Mouse (Mus musculus): ENCODE results near the gene Dnaaf5.

The Dnaaf5 gene

GRCm38 (mm10) chr5:139198779-139199178 lies 48.8 kb downstream of the Dnaaf5 start:
- DNase-seq (ENCODE audit: low spot score), result no peak

GRCm38 (mm10) chr5:139199636-139199994 lies 49.6 kb downstream of the Dnaaf5 start:
- DNase-seq (ENCODE audit: low spot score), result no peak

DNA sequence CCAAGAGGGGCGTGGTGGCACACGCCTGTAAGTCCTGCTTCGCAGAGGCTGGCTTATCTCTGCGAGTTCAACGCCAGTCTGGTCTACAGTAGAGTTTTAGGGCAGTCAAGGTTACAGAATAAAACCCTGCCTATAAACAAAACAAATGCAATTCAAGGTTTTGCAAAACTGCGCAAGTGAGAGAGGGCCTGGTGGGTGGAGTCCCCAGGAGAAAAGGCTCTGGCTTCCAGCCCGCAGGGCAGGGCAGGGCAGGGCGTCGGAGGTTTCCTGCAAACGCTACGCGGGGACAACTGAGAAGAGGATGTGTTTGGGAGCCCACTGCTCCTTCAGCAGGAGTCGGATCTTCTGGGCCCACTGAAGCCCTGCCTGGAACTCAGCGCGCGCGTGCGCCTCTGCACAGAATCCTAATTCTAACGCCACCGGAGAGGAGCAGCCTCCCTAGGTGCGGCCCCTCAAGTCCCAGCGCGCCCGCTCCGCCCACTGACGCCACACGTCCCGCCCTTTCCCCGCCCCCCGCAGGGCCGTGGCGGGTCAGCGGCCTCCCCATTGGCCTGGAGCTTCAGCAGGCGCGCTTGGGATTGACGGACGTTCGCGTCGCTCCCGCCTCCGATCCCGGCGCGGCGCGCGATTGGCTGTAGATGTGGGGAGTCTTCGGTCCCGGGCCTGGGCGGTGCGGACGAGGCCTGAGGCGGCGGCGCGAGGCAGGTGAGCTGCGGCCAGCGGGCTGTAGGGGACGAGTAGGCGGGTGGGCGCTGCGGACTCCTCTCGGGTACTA lies 50.2 kb downstream of the Dnaaf5 start, which contains the start of gene Sun1:
Gene Sun1, plus strand, starts transcription at position 643 of the 775 bp plus-strand sequence.
- DNase-seq (ENCODE audit: low spot score), result peak; percentile 99

GRCm38 (mm10) chr5:139200770-139201569 lies 50.9 kb downstream of the Dnaaf5 start:
- no peak for DNase-seq (ENCODE audit: low spot score)

DNA sequence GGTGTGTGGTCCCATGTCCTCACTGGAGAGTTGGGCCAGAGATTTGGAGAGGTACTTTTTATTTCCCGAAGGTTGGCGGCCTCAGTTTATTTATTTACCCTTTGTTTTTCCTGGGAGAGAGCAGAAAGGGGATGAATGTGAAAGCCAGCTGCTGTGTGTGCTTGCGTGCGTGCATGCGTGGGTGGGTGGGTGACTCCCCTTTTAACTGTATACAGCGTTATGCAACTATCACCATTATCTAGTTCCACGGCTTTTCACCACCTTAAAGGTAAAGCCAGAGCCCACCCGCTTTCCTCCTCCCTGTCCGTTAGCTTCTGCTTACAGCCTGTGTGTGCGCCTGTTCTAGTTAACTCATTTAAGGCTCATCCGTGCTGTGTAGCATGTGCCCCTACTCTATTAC lies 52.1 kb downstream of the Dnaaf5 start:
- DNase-seq (ENCODE audit: low spot score), result no peak

DNA sequence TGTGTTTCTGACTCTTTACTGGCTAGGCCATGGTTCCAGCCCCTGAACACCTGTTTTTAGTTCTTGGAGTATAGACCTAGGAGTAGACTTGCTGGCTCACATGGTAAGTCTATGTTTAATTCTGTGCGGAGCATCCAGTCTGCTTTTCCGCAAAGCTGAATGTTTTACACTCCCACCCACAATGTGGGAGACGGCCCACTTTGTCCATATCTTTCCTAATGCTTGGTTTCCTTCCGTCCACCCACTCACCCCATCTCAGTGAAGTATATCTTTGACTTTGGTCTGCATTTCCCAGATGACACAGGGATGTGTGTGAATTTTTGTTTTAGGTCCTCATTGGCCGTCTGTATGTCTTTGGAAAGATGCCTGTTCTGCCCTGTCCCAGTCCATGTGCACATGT lies 53.3 kb downstream of the Dnaaf5 start:
- DNase-seq (ENCODE audit: low spot score), result no peak

GRCm38 (mm10) chr5:139206081-139206480 lies 56.1 kb downstream of the Dnaaf5 start:
- no peak for DNase-seq (ENCODE audit: low spot score)

DNA sequence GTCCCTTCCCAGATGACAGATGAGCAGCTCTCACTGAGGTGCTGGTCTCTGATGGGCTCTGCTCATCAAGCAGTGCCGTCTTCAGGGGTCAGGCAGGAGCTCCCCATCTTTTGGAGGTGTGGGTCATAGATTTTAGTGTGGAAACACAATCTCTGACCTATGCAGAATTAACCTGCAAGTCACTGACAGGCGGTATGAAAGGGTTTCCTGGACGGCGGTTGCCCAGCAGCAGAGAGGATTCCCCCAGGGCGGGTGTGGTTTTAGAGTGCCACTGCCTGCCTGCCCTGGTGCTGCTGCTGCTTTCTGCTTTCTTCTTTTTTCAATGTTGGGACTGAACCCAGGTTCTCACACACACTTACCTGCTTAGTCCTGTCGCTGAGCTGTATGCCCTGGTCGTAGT lies 56.5 kb downstream of the Dnaaf5 start:
- no peak for DNase-seq (ENCODE audit: low spot score)

GRCm38 (mm10) chr5:139208183-139208582 lies 58.2 kb downstream of the Dnaaf5 start:
- DNase-seq (ENCODE audit: low spot score), result no peak

DNA sequence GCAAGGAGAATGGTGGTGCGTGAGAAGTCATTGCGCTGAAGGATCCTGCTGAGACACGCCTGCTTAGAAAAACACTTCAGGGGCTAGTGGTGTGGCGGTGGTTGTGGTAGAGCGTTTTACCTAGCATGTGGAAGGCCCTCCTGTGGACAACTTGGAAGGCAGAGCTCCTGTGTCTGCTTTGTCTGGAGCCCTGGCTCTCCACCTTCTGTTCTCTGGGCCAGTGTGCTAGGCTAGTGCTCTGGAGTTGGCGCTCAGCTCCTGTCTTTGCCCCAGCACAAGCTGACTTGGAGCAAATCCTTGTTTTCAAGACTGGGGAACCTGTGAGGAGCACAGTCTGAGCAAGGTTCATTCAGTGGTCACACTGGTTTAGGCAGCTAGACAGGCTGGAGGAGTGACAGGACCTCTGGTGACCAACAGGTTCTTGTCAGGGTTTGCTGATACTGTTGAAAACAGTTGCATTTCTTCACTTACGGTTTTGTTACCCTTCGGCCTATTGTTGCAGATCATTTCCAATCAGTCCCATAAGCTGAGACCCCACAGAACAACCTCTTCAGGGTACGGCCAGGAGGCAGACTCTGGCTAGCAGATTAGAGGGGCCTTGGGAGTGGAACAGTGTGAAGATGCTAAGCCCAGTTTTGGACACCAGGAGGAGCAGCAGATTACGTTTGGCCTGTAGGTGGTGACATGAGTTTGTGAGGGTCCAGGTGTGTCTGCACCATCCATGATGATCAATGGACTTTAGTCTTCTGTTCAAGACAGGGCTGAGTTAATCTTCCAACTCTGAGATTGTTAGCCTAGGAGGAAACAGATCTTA lies 59.1 kb downstream of the Dnaaf5 start:
- DNase-seq (ENCODE audit: low spot score), result no peak

DNA sequence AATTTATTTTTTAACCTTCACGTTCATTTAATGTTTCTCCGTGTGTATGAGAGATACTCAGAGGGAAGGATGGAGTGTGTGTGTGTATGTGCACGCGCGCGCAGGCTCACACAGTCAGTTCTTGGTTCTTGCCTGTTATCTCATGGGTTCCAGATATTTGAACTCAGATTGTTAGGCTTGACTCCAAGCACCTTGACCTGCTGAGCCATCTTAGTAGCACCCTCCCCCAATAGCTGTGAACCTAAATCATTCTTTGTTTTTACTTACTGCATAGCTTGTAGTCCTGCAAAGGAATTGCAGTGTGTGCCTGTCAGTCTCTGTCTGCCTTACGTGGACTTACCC lies 59.6 kb downstream of the Dnaaf5 start:
- DNase-seq (ENCODE audit: low spot score), result no peak

- DNase-seq (ENCODE audit: low spot score), result no peak
Observed at GRCm38 (mm10) chr5:139211737-139212385, 61.8 kb downstream of the Dnaaf5 start.

DNA sequence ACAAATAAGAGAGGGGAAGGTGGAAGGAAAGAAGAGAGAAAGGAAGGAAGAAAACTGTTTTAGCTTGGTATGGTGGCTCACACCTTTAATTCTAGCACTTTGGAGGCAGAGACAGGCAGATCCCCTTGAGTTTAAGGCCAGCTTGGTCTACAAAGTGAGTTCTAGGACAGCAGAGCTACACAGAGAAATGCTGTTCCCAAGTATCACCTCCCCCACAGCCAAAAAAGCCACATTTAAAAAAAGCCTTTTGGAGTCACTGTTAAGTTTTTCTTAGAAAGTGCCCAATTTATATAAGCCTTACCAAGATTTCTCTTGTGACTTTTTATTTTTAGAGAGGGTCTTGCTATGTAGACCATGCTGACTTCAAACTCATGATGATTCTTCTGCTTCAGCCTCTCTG lies 64.3 kb downstream of the Dnaaf5 start:
- DNase-seq (ENCODE audit: low spot score), result no peak

GRCm38 (mm10) chr5:139215184-139215583 lies 65.2 kb downstream of the Dnaaf5 start:
- DNase-seq (ENCODE audit: low spot score), result no peak

DNA sequence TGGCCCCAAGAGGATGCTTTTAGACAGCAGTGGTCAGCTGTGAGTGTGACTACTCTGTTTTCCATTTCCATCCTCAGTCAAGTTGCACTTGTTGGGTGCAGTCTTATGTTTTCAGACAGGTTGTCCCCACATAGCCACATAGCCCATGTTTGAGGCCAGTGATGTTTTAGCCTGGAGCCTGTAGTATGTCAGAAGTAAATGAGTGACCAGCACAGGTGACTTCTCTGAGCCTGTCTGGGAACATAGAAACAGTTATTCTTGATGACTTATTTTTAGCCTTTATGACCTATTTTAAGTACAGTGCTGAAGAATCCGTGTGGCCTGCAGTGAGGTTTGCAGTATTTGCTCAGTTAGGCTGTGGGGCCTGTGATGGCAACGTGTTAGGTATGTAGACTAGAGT lies 66.1 kb downstream of the Dnaaf5 start:
- DNase-seq (ENCODE audit: low spot score), result no peak

DNA sequence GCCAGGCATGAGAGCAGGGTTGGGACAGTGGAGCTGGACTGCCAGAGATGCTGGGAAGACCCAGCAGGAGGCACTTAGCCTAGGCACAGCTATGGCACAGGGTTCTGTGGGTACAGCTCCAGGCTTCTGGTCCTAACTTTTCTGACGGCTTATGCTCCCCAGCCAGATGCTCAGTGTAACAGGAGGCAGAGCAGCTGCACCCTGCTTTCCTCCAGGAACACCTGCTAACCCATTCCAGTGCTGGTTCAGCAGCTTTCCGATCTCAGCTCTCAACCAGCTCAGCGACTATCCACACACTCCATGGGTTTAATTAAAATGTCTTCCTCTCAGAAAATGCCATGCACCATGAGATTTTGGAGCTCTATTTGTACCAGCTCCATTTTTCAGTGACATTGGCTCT lies 66.8 kb downstream of the Dnaaf5 start:
- DNase-seq (ENCODE audit: low spot score), result no peak

DNA sequence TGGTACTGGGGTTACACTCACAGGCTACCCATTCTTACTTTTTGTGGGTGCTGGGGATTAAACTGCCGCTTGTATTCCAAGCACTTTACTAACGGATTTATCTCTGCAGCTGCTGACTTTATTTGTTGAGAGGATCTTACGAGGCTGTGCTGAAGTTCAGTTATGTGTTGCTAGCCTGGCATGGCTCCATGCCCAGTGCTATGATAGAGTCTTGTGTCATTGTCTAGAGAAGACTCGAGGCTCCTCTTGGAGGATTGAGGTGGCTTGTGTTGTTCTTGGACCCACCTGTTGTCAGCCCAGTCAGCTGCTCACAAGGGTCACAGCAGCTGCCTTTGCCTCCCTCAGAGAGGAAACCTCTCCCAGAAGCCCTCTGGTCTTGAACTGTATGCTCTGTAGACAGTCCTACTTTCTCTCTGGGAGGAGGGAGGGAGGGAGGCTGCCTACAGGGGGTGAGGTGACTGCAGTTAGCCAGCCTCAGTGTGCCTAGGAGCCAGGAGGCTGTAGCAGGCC lies 70.0 kb downstream of the Dnaaf5 start:
- DNase-seq (ENCODE audit: low spot score), result no peak

DNA sequence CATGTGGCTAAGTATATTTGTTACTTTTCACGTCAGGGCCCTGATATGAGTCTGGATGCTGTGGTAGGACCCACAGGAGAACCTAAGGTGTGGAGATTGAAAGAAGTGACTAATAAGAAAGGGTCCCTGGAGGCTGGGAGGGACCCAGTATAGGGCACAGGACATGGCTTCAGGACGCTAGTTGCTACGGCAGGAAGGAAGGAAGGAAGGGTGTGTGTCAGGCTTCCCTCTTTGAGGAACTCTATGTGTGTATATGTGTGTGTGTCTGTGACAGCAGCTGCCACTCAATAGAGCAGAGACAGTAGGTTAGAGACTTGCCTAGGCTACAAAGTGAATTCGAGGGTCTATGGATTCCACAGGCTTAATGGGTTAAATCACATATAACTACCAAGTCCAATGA lies 70.6 kb downstream of the Dnaaf5 start:
- DNase-seq (ENCODE audit: low spot score), result no peak

GRCm38 (mm10) chr5:139223331-139223730 lies 73.3 kb downstream of the Dnaaf5 start:
- no peak for DNase-seq (ENCODE audit: low spot score)

GRCm38 (mm10) chr5:139227236-139227635 lies 77.2 kb downstream of the Dnaaf5 start:
- DNase-seq (ENCODE audit: low spot score), result no peak

- no peak for DNase-seq (ENCODE audit: low spot score)
Observed at GRCm38 (mm10) chr5:139227645-139228044, 77.6 kb downstream of the Dnaaf5 start.

DNA sequence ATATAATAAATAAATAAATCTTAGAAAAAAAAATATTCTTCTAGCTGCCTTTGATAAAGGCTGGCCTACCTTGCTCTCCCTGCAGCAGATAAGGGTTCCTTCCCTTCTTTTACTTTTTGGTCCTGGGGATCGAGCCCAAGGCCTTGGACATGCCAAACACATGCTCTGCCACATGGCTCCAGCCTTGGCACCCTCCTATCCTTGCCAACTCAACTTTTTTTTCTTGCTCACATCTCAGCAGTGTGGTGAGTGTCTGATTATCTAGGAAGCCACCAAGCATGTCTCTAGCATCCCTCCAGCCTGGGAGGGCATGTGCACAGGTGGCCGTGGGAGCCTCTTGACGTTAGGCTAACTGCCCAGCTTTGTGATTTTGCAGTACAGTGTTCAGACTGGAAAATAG lies 78.3 kb downstream of the Dnaaf5 start:
- no peak for DNase-seq (ENCODE audit: low spot score)
